Mouse (Mus musculus) erythroblast, adult 5-6 weeks (primary cell): ENCODE measurements around the gene Crlf3. TPM values are rescaled to one million over a fixed set of nuclear protein-coding genes. Genes with fewer than 3 reads are reported as not detected.
"Not testable (repeated sequence)": the region's sequence is repeated elsewhere in the genome, so short reads cannot be mapped to it uniquely, and the experiment has no call there.

Experiments
- ATAC-seq: replicated peaks from 2 replicates; pipeline ENCODE4 v1.8.0; 2016; ENCODE audit warnings: moderate number of reproducible peaks, mild to moderate bottlenecking, moderate TSS enrichment, inconsistent platforms; ENCODE audit not compliant: poor library complexity, low FRiP score, severe bottlenecking
- total RNA-seq, 2 experiments: library from RNA; stranded (forward) in 1 of 2; stranded (reverse) in 1 of 2; fragments of 150-400 nt in 1 of 2; fragments of 200-764, 138-1000 nt in 1 of 2; gene quantifications; 2 replicates each; pipeline versions ENCODE4 v1.2.3 to v1.2.4; 2015 to 2017; ENCODE audit warnings: low replicate concordance in 2 of 2

The Crlf3 gene
- total RNA-seq, 2 experiments from 2014 or later: 58.4 to 82.4 TPM

DNA sequence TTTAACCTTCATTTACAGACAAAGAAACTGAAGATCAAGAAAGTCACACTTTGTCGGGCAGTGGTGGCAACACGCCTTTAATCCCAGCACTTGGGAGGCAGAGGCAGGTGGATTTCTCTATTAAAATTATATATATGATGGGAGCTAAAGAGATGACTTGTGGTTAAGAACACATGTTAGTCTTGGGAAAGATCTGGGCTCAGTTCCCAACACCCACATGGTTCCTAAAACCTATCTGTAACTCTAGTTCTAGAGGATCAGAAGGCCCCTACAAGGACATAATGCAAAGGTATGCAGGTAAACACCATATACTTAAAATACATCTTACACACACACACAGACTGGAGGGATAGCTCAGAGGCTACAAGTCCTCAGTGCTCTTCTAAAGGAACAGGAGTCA is 9.8 kb downstream of the Crlf3 start:
- ATAC-seq: no peak

DNA sequence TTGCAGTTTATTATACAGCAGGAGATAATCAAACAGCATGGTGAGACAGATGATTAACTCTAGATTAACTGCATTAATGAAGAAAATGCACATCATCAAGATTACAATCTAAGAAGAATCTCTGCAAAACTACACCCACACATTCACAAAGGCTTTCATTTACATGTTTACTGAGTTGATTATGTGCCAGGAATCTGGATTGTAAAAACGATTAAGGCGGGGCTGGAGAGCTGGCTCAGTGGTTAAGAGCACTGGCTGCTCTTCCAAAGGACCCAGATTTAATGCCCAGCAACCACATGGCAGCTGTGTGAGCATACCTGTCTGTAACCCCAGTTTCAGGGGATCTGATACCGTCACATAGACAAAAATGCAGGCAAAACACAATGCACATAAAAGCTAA is 11.0 kb downstream of the Crlf3 start:
- no peak for ATAC-seq

DNA sequence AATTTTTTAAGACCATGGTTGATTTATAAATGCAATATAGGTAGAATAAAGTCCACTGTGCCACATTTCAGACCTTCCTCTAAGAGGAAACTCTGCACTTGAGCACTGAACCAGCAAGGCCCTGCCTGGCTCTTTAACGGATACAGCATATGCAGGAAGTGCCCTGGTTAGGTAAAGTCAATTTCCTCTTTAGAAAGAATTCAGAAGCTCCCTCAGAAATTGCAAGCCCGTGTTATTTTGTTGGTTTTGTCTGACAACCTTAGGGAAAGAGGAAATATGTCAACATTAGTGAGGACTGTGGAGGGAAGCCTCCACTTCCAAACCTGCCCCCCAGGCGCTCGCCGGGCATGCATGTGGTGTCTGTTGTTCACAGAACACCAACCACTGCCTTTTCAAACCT is 13.2 kb downstream of the Crlf3 start:
- ATAC-seq: no peak

DNA sequence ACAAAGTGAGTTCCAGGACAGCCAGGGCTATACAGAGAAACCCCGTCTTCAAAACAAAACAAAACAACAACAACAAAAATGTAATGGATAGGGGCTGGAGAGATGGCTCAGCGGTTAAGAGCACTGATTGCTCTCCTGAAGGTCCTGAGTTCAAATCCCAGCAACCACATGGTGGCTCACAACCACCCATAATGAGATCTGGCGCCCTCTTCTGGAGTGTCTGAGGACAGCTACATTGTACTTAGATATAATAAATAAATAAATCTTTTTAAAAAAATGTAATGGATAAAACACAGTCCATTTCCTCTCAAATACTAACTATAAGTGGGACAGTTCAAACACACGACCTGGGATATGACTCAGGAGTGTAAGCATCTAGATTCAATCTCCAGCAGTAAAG is 14.4 kb downstream of the Crlf3 start:
- ATAC-seq: not testable (repeated sequence)

DNA sequence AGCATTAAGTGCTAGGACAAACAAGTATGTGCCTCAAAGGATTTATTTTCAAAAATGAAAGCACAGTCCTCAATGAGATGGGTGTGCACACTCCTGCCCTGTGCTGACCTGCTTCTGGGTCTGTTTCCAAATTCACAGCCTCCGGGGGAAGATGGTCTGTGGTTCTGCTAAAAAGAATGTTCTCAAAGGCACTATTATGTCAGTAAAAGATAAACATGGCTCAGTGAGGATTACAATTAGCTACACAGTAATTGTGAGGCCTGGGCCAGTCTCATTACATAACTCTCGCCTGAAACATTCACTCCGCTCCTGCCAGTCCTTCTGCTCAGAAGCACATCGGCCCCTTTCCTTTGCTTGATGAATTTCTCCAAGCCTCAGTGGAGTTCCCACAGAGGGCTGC is 18.6 kb downstream of the Crlf3 start:
- ATAC-seq: no peak

DNA sequence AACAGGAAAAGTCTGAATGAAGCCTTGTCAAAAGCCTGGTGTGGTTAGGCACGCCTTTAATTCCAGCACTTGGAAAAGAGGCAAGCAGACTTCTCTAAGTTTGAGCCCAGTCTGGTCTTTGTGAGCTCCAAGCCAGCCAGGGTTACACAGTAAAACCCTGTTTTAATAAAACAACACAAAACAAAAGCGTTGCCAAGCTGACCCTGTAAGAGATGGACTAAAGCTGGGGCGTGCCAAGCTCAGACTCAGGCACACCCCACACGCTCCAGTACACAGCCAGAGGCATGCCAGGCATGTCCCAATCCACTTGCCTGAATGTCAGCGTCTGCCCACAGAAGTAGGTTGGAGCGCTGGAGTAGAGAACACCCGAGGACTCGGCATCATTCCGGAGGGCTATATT is 24.6 kb downstream of the Crlf3 start:
- ATAC-seq: no peak

DNA sequence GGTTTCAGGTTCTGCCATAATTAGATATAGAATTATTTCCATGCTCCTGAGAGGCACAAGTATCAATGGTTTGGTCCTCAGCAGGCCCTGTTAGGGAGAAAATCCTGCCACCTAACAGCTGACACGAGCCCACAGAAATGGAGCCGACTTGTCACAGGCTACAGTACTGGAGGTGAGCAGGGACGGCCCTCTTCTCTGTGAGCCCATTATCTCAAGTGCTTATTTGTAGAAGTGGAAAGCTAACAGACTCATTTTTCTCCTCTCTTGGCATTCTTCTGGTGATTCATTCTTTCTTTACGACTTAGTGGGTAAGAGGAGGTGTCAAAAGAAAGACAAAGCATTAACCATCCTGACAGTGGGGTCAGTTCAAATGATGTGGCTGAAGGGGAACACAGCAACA is 26.1 kb downstream of the Crlf3 start:
- ATAC-seq: no peak

DNA sequence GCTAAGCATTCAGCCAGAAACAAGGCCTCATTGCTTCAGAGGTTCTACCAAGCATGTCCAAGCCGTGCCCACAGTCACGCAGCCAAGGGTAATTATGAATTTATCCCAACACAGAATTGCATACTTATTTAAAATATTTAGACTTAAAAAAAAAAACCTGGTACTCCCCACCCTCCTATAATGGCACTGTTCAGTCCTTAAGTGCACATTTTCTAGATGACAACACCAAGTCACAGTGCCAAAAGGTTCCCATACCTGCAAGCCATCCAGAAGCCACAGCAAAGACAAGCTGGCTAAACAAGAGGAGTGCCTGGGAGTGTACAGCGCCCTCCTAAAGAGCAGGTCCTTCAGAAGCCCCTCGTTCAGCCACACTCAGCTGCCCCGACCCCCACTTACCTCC is 27.6 kb downstream of the Crlf3 start:
- ATAC-seq: no peak

DNA sequence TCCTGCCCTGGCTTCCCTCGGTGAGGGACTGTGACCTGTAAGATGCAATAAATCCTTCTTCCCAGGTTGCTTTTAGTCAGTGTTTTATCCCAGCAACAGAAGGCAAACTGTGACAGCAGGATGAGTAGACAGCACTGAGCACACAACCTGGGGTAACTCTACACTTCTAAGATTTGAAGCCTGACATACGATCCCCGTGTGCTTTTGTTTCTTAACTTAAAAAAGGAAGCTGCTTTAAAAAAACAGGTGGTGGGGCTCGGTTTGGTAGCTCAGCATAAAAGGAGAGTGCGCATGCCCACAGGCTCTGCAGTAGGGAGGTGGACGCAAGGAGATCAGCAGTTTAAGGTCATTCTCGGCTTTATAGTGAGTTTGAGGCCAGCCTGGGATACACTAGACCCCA is 28.3 kb downstream of the Crlf3 start:
- no peak for ATAC-seq

DNA sequence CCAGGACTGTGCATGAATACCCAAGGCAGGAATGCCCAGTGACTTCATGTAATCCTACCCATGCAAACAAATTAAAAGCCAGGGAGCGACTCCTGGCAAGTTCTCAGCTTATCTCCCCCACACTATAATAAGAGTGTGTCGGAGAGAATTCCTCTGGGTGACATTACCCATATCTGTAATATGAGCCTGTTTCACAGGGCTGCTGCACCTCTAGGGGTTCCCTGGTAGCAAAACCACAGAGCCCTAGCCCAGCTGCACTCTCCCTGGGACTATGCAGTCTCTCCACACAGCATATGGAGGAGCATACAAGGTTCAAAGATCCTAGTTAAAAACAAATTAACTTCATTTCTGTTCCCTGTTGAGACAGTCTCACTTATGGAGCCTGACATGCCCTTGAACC is 30.7 kb downstream of the Crlf3 start:
- no peak for ATAC-seq

DNA sequence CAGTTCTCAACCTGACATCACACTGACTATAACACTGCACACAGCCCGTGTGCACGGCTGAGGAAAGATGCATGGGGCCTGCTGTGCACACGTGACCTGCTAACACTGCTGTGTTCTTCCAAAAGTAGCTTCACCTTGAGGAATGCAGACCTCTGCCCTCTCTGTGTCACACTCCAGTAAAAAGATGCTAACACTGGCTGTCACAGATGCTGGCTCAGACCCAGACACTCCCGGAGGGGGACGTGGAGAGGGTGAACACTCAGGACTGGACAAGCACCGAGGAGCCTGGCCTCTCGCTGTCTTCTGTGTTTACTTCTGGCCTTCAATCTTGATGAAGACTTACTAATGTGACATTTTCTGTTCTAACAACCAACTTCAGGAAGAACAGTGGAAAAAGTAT is 33.9 kb downstream of the Crlf3 start:
- no peak for ATAC-seq

DNA sequence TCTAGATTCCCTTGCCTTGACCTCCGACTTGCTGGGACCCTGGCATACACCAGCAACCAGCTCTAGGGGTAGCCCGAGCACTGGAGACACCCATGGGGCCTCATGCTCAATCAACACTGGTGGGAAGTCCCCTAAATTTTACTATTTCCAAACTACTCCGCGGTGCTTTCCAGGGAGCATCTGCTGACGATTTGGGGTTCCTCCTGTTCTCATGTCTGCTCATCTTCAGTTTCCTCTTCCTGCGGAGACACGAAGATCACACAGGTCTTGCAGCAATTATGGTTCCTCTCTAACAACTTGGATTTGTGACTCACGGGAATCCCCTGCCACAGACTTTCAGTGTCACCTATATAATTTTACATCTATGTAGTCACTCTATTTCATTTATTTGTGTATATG is 37.4 kb downstream of the Crlf3 start:
- ATAC-seq: no peak

DNA sequence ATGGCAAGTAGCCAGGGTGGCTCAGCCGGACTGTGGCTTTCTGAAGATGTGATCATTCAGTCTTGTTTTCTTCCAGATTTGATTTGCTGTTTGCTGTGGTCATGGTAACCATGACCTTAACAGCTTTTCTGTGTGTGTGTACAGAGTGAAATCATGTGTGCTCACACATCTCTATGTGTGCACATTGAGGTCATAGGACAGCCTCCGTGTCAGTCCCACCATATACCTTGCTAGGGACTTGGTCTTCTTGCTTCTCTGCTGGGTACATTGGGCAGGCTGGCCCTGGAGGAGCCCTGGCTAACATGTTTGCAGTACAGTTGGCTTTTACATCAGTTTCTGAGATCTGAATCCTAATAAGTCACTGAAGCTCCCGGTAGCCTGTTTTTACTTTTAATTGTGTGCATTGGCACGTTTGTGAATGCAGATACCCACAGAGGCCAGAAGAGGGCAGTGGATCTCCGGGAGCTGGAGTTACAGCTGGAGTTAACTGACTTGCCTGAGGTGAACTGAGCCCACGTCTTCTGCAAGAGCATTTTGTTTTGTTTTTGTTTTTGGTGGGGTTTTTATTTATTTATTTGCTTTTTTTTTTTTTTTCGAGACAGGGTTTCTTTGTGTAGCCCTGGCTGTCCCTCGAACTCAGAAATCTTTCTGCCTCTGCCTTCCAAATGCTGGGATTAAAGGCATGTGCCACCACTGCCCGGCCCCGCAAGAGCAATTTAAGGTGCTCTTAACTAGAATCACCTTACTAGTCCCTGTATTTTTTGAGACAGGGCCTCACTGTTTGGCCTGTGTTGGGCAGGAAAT is 38.0 kb downstream of the Crlf3 start:
- ATAC-seq: peak; percentile 85

DNA sequence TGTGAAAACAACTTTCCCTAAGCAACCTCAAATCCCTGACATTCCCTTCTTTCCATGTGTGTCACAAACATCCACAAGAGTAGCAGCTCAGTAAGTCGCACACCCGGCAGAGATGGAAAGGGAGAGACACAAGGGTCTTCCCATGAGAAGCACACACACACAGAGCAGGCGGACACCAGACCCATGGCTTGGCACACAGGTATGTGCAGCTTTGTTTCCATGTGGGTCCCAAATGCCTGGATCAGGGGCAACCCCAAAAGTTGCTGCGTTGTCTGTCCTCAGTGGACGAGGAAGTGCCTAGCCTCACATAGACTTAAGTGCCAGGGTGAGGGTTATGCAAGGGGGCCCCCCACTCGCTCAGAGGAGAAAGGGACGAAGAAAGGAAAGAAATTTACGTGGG is 43.3 kb downstream of the Crlf3 start:
- ATAC-seq: no peak

DNA sequence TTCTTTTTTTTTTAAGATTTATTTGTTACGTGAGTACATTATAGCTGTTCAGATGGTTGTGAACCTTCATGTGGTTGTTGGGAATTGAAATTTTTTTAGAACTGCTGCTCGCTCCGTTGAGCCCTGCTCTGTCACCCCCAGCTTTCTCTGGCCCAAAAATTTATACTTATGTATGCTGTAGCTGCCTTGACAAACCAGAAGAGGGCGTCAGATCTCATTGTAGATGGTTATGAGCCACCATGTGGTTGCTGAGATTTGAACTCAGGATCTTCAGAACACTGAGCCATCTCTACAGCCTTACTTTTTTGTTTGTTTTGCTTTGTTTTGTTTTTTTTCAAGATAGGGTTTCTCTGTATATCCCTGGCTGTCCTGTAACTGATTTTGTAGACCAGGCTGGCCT is 59.5 kb downstream of the Crlf3 start:
- ATAC-seq: no peak

DNA sequence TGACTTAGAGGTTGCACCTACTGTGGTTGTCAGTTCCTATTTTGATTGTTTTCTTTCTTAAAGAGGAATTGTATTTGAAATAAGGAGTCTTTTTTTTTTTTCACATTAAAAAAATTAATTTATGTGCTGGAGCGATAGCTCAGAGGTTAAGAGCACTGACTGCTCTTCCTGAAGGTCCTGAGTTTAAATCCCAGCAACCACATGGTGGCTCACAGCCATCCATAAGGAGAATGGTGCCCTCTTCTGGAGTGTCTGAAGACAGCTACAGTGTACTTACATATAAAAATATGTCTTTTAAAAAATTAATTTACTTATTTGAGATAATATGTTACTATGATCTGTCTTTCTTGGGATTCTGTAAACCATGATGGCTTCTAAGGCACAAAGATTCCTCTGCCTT is 61.0 kb downstream of the Crlf3 start:
- no peak for ATAC-seq

DNA sequence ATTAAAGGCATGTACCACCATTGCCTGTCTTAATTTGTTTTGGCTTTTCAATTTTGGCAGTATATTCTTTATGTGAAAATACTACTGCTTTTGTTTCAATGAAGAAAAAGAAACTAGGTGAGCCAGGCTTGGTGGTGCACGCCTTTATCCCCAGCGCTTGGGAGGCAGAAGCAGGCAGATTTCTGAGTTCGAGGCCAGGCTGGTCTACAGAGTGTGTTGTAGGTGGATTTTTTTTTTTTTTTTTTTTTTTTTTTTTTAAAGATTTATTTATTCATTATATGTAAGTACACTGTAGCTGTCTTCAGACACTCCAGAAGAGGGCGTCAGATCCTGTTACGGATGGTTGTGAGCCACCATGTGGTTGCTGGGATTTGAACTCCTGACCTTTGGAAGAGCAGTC is 64.3 kb downstream of the Crlf3 start:
- ATAC-seq: not testable (repeated sequence)

Other genes with a start within 250 kb of the Crlf3 start
- 2.3 and 15.0 TPM in 2 replicates for gene Utp6, start 118.6 kb downstream of the Crlf3 start, total RNA-seq (2015; ENCODE audit: low replicate concordance)
- gene Utp6, start 118.6 kb downstream of the Crlf3 start, total RNA-seq (2017; ENCODE audit: low replicate concordance): 13.4 and 17.3 TPM in 2 replicates
- gene Suz12, start 87.9 kb downstream of the Crlf3 start, total RNA-seq (2015; ENCODE audit: low replicate concordance): 30.6 and 40.1 TPM in 2 replicates
- 42.0 and 55.1 TPM in 2 replicates for gene Suz12, start 87.9 kb downstream of the Crlf3 start, total RNA-seq (2017; ENCODE audit: low replicate concordance)
- 25.1 and 32.1 TPM in 2 replicates for gene Atad5, start 8.4 kb upstream of the Crlf3 start, total RNA-seq (2015; ENCODE audit: low replicate concordance)
- gene Atad5, start 8.4 kb upstream of the Crlf3 start, total RNA-seq (2017; ENCODE audit: low replicate concordance): 25.4 and 38.9 TPM in 2 replicates
- gene Tefm, start 61.2 kb upstream of the Crlf3 start, total RNA-seq (2015; ENCODE audit: low replicate concordance): 4.0 and 6.3 TPM in 2 replicates
- gene Tefm, start 61.2 kb upstream of the Crlf3 start, total RNA-seq (2017; ENCODE audit: low replicate concordance): 0.77 and 1.3 TPM in 2 replicates
- gene Adap2, start 73.1 kb upstream of the Crlf3 start, total RNA-seq (2015; ENCODE audit: low replicate concordance): 1.7 and 5.0 TPM in 2 replicates
- 1.0 and 2.5 TPM in 2 replicates for gene Adap2, start 73.1 kb upstream of the Crlf3 start, total RNA-seq (2017; ENCODE audit: low replicate concordance)
- not detected in 2 replicates for gene Rnf135, start 102.9 kb upstream of the Crlf3 start, total RNA-seq (2015; ENCODE audit: low replicate concordance)
- 0.42 and 0.60 TPM in 2 replicates for gene Rnf135, start 102.9 kb upstream of the Crlf3 start, total RNA-seq (2017; ENCODE audit: low replicate concordance)
- 10.2 and 11.9 TPM in 2 replicates for gene Rhot1, start 128.0 kb upstream of the Crlf3 start, total RNA-seq (2015; ENCODE audit: low replicate concordance)
- gene Rhot1, start 128.0 kb upstream of the Crlf3 start, total RNA-seq (2017; ENCODE audit: low replicate concordance): 9.8 and 10.3 TPM in 2 replicates
- not detected in 2 replicates for gene Rhbdl3, start 219.9 kb upstream of the Crlf3 start, total RNA-seq (2015; ENCODE audit: low replicate concordance)
- not detected in 2 replicates for gene Rhbdl3, start 219.9 kb upstream of the Crlf3 start, total RNA-seq (2017; ENCODE audit: low replicate concordance)